Mouse (Mus musculus) stomach, postnatal 0 days (tissue): ENCODE measurements around the gene Mrpl53.

ENCODE experiments used
- CTCF ChIP-seq: IDR thresholded peaks from 2 replicates; pipeline ENCODE4 v1.5.1; 2016; ENCODE audit warnings: antibody characterized with exemption, low read depth, mild to moderate bottlenecking, moderate library complexity
- EP300 ChIP-seq: optimal IDR thresholded peaks from 2 replicates; pipeline ENCODE3; 2016; ENCODE audit warnings: antibody characterized with exemption

DNA sequence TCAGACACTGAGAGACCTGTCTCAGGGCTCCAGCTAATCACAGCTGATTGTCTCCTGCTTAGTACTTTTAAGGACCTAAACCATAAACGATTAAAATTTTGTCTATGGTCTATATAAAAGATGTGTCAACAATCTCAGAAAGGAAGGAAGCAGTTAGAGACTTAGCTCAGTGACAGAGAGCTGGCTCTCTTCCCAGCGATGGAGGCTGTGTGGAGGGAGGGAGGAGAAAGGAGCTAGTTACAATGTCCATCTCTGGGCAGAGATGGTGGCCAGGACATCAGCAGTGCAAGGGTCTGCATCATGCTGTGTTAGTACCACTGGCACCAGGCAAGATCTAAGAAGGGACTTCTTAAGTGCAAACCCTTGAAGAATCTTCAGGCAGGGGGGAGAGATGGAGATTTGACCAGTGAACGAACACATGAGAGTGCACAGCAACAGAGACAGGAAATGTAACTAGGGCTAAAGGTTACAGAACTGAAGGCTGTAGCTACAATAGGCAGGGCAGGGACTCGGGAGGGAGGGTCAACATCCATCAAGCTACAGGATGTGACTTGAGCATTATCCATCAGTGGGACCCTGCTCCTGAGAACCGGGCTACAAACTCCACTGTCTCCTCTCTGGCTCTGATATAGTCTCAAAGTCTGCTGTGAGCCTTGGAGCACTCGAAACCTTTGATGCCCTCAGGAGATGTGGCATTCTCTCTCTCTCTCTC, 16.3 kb upstream of the Mrpl53 start:
- TF ChIP-seq CTCF (no peak), EP300 (no peak)
